Mouse (Mus musculus): ENCODE results near the gene Tmem219.

DNA sequence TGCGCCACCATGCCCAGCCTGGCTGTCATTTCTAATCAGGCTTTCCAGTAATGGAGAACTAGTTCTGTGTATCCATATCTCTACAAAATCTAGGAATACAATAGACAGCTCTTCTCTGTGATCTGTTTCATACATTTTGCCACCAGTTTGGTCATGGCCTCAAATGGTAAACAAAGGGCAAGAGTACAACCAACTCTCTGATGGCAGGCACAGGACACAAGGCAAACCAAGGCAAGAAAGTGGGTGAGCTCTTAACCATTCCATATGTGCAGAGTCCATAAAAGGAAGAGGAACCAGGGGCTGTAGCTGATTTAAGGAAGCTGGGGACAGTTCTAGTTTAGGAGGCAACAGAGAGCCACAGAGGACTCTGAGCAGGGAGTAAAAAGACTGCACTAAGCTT, 45.5 kb downstream of the Tmem219 start:
- no peak for TF ChIP-seq CHD2 (IDR thresholded peaks at IDR 0.05; ENCODE audit: low read depth, low read length)
- TF ChIP-seq ZC3H11A (IDR thresholded peaks at IDR 0.05; ENCODE audit: borderline replicate concordance, low read depth, low read length): no peak
- no peak for TF ChIP-seq HCFC1 (IDR thresholded peaks at IDR 0.05; ENCODE audit: borderline replicate concordance, insufficient read depth, low read length)
- TF ChIP-seq ZNF384 (IDR thresholded peaks at IDR 0.05; ENCODE audit: low read depth, low read length): no peak
